Mouse (Mus musculus) effector memory CD4-positive, alpha-beta T cell, adult 5 months (primary cell): Measurements from ENCODE around the gene Ptpn5. TPM values are rescaled to one million over a fixed set of nuclear protein-coding genes. Genes with fewer than 3 reads are reported as not detected.

Experiments used
- polyA plus RNA-seq: library from polyadenylated mRNA; unstranded; fragments of 100-300 nt; shearing (Covaris generic); gene quantifications from one replicate; pipeline ENCODE4 v1.2.1, GENCODE M21; 2017

The Ptpn5 gene
- polyA plus RNA-seq = 4.9 TPM

DNA sequence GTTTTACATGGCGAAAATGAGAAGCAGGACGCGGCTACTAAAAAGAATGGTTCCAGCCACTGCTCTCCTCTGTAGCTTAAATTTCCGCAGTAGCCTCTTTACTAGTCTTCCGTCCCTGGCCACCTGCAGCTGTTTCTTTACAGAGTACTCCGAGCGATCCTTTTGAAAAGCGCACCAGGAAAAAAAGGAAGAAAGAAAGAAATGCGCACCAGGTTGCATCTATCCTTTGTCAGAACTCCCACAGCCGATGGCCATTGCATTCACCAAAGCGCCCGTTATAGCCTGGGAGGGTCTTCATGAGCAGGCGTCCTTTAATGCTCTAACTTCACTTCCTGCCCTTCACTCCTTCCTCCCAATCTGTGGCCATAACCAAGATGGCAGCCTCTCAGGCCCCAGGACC, at the start of gene Ptpn5:
Gene Ptpn5, minus strand, starts transcription at position 354 of the 400 bp plus-strand sequence.

DNA sequence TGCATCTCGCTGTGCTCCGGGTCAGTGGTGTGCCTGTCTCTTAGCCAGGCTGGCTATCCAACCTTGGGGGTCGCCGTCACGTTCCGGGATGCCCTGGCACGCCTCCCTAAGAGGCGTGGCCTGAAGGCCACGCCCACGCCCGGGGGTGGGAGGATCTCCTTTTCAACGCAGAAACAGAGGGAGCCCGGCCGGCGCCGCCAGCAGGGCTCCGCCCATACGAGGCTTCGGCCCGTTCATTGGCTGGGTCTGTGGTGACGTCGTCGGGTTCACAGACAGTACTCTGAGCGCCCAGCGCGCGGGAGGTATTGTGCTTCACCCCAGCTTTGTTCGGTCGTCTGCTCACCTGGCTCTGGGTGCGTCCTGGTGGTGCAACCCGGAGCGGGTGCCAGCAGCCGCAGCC, 83.1 kb downstream of the Ptpn5 start, which contains the start of gene Tmem86a:
Gene Tmem86a, plus strand, starts transcription at position 236 of the 400 bp plus-strand sequence.

Other genes with a start within 250 kb of the Ptpn5 start
- 112 TPM for gene Tsg101, start 213.7 kb downstream of the Ptpn5 start, polyA plus RNA-seq
- gene Uevld, start 175.2 kb downstream of the Ptpn5 start, polyA plus RNA-seq = 4.6 TPM
- not detected for gene Gm9999, start 150.1 kb downstream of the Ptpn5 start, polyA plus RNA-seq
- 184 TPM for gene Spty2d1, start 125.3 kb downstream of the Ptpn5 start, polyA plus RNA-seq
- gene Tmem86a, start 83.1 kb downstream of the Ptpn5 start, polyA plus RNA-seq = 4.8 TPM
- not detected for gene Mrgpra6, start 71.2 kb upstream of the Ptpn5 start, polyA plus RNA-seq
- not detected for gene Mrgpra9, start 119.2 kb upstream of the Ptpn5 start, polyA plus RNA-seq
- not detected for gene Mrgpra1, start 220.6 kb upstream of the Ptpn5 start, polyA plus RNA-seq